ENCODE assay signal across 9 mouse cellular contexts in the genomic region with DNA sequence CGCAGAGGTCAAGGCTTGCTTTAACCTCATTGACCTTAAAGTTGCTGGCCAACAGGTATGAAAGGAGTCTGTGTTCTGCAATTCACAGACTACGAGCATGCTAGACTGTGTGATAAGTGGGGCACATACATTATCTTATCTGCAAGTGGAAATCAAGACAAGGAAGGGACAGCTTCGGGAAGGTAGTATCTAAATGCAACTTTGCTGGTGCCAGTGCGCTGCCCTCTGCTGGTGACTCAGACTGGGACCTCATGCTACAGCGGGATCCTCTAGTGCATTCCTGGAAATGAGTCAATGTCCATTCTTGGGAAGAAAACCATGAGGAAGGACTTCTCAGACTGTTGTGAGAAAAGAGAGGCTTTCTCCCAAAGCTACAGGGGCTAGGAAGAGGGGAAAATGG. TPM values are rescaled to one million over a fixed set of nuclear protein-coding genes. Genes with fewer than 3 reads are reported as not detected.
DNase-seq lines count a peak whose midpoint lies in the region; ATAC-seq lines count a peak whose summit lies in the region.
"Had no signal": no experiment of that assay in that cellular context is flagged by ENCODE, and none has a peak within 500 bp of the region (broad histone marks: within the 10 kb centered on the region; RNA-seq: fewer than 3 reads in every experiment).

No protein-coding gene starts in this region.

- no peak for ATAC-seq in hindbrain, embryonic 11.5 days (ENCODE audit: low FRiP score)
- ATAC-seq in hindbrain, embryonic 16.5 days = no peak
- no peak for ATAC-seq in embryonic facial prominence, embryonic 14.5 days (ENCODE audit: low read depth)
- no peak for ATAC-seq in limb, embryonic 11.5 days (ENCODE audit: insufficient number of reproducible peaks, low FRiP score, low TSS enrichment, low read depth)

- no peak overlapping the region for H3K4me2 ChIP-seq in hindbrain, embryonic 11.5 days (replicated peaks; ENCODE audit: low read depth, low read length)
- no peak overlapping the region for H3K4me2 ChIP-seq in hindbrain, embryonic 16.5 days (ENCODE audit: low read length)
- no peak overlapping the region for H3K4me2 ChIP-seq in embryonic facial prominence, embryonic 14.5 days (ENCODE audit: low read depth, low read length)
- no peak overlapping the region for H3K4me2 ChIP-seq in limb, embryonic 11.5 days (ENCODE audit: low read depth, severe bottlenecking)

- WGBS in hindbrain, embryonic 11.5 days = 54% methylated on average over 5 of the region's 5 CpGs
- WGBS in hindbrain, embryonic 16.5 days = 66% methylated on average over 5 of the region's 5 CpGs
- WGBS in embryonic facial prominence, embryonic 14.5 days = 65% methylated on average over 5 of the region's 5 CpGs
- WGBS in limb, embryonic 11.5 days = 64% methylated on average over 5 of the region's 5 CpGs

- DNase-seq in hindbrain, embryonic 11.5 days (ENCODE audit: low spot score) = peak; percentile 43
- DNase-seq in 416B (ENCODE audit: low read depth) (peak; percentile 69), adipocyte (ENCODE audit: low spot score) (peak; percentile 78)
- peak; percentile 23 for DNase-seq in embryonic facial prominence, embryonic 14.5 days (ENCODE audit: low spot score)
- peak; percentile 38 for DNase-seq in limb, embryonic 11.5 days (ENCODE audit: low spot score)
- peak; percentile 61 for DNase-seq in spleen, postnatal 36 days (ENCODE audit: low spot score in 2 of 2)
- no peak for DNase-seq in left cerebral cortex, postnatal 36 days (ENCODE audit: low spot score in 2 of 2)

- no peak overlapping the region for H3K27ac ChIP-seq in hindbrain, embryonic 11.5 days (ENCODE audit: low read depth, low read length)
- H3K27ac ChIP-seq in hindbrain, embryonic 16.5 days (ENCODE audit: low read depth, low read length) = no peak overlapping the region
- no peak overlapping the region for H3K27ac ChIP-seq in embryonic facial prominence, embryonic 14.5 days (replicated peaks; ENCODE audit: low read depth, low read length)
- H3K27ac ChIP-seq in limb, embryonic 11.5 days (replicated peaks; ENCODE audit: low read depth, low read length) = no peak overlapping the region

- no peaks in the 10 kb centered on the region for H3K36me3 ChIP-seq in hindbrain, embryonic 11.5 days (ENCODE audit: control insufficient read depth, insufficient read depth, low read length)
- H3K36me3 ChIP-seq in hindbrain, embryonic 16.5 days (ENCODE audit: control insufficient read depth, insufficient read depth, low read length) = no peaks in the 10 kb centered on the region
- H3K36me3 ChIP-seq in embryonic facial prominence, embryonic 14.5 days (ENCODE audit: control insufficient read depth, insufficient read depth, low read length) = no peaks in the 10 kb centered on the region
- no peaks in the 10 kb centered on the region for H3K36me3 ChIP-seq in limb, embryonic 11.5 days (ENCODE audit: control insufficient read depth, insufficient read depth, low read length)

- no peaks in the 10 kb centered on the region; the same call in 1 of the 2 replicates for H3K4me1 ChIP-seq in hindbrain, embryonic 11.5 days (replicated peaks; ENCODE audit: control insufficient read depth, insufficient read depth, low read length)
- peaks cover 7% of the 10 kb centered on the region for H3K4me1 ChIP-seq in hindbrain, embryonic 16.5 days (ENCODE audit: control insufficient read depth, insufficient read depth, low read depth, low read length)
- no peaks in the 10 kb centered on the region for H3K4me1 ChIP-seq in embryonic facial prominence, embryonic 14.5 days (ENCODE audit: control insufficient read depth, insufficient read depth, low read length)
- no peaks in the 10 kb centered on the region for H3K4me1 ChIP-seq in limb, embryonic 11.5 days (ENCODE audit: control insufficient read depth, insufficient read depth, low read length)

- H3K27me3 ChIP-seq in hindbrain, embryonic 11.5 days (ENCODE audit: control insufficient read depth, insufficient read depth, low read length) = no peaks in the 10 kb centered on the region
- H3K27me3 ChIP-seq in hindbrain, embryonic 16.5 days (replicated peaks; ENCODE audit: control insufficient read depth, insufficient read depth, low read length) = no peaks in the 10 kb centered on the region
- H3K27me3 ChIP-seq in embryonic facial prominence, embryonic 14.5 days (replicated peaks; ENCODE audit: control insufficient read depth, insufficient read depth, low read length) = no peaks in the 10 kb centered on the region
- H3K27me3 ChIP-seq in limb, embryonic 11.5 days (ENCODE audit: control insufficient read depth, insufficient read depth, low read length) = no peaks in the 10 kb centered on the region

- intact Hi-C loops in left cerebral cortex, postnatal 36 days (cut with DNase I) = no loop called here

- H3K9me3 ChIP-seq in hindbrain, embryonic 11.5 days (ENCODE audit: control insufficient read depth, low read length) = no peaks in the 10 kb centered on the region
- no peaks in the 10 kb centered on the region for H3K9me3 ChIP-seq in hindbrain, embryonic 16.5 days (ENCODE audit: control insufficient read depth, low read length)
- no peaks in the 10 kb centered on the region for H3K9me3 ChIP-seq in embryonic facial prominence, embryonic 14.5 days (ENCODE audit: control insufficient read depth, low read length)
- no peaks in the 10 kb centered on the region for H3K9me3 ChIP-seq in limb, embryonic 11.5 days (ENCODE audit: control insufficient read depth, low read length)

- no peak overlapping the region for H3K9ac ChIP-seq in hindbrain, embryonic 11.5 days (ENCODE audit: low read depth, low read length)
- H3K9ac ChIP-seq in hindbrain, embryonic 16.5 days (ENCODE audit: low read depth, low read length) = no peak overlapping the region
- H3K9ac ChIP-seq in embryonic facial prominence, embryonic 14.5 days (ENCODE audit: low read depth, low read length) = no peak overlapping the region
- no peak overlapping the region for H3K9ac ChIP-seq in limb, embryonic 11.5 days (ENCODE audit: low read length)

- no peak overlapping the region for H3K4me3 ChIP-seq in hindbrain, embryonic 11.5 days (ENCODE audit: low read depth, low read length)
- H3K4me3 ChIP-seq in hindbrain, embryonic 16.5 days (ENCODE audit: low read length) = no peak overlapping the region
- H3K4me3 ChIP-seq in embryonic facial prominence, embryonic 14.5 days (ENCODE audit: low read depth, low read length) = no peak overlapping the region
- H3K4me3 ChIP-seq in limb, embryonic 11.5 days (ENCODE audit: low read depth, low read length) = no peak overlapping the region

RNA-seq across cellular contexts. Expression of a gene that starts 11.4 kb away (rescaled TPM):
- polyA plus RNA-seq in hindbrain, embryonic 11.5 days (2014; fragmentation: Nextera tagmentation; extraction: Ambion mirVana) = 2.4 and 2.6 TPM in 2 replicates
- 2.4 and 2.6 TPM in 2 replicates for polyA plus RNA-seq in hindbrain, embryonic 16.5 days (2015; fragmentation: Nextera tagmentation; extraction: Ambion mirVana)
- polyA plus RNA-seq in embryonic facial prominence, embryonic 14.5 days (2014; fragmentation: Nextera tagmentation; extraction: Ambion mirVana) = 3.9 and 5.1 TPM in 2 replicates
- polyA plus RNA-seq in limb, embryonic 11.5 days (2014; fragmentation: Nextera tagmentation; extraction: Ambion mirVana) = 1.4 and 2.8 TPM in 2 replicates
- 1 to 10 TPM; 5.1 to 5.3 TPM for total RNA-seq in left cerebral cortex, postnatal 36 days (2021)

RNA-seq across cellular contexts. Expression of a gene that starts 16.7 kb away (rescaled TPM):
- 7.1 and 7.6 TPM in 2 replicates for polyA plus RNA-seq in hindbrain, embryonic 11.5 days (2014; fragmentation: Nextera tagmentation; extraction: Ambion mirVana)
- 3.7 and 3.9 TPM in 2 replicates for polyA plus RNA-seq in hindbrain, embryonic 16.5 days (2015; fragmentation: Nextera tagmentation; extraction: Ambion mirVana)
- polyA plus RNA-seq in embryonic facial prominence, embryonic 14.5 days (2014; fragmentation: Nextera tagmentation; extraction: Ambion mirVana) = 15.0 and 16.2 TPM in 2 replicates
- 8.1 and 9.8 TPM in 2 replicates for polyA plus RNA-seq in limb, embryonic 11.5 days (2014; fragmentation: Nextera tagmentation; extraction: Ambion mirVana)
- 1 to 10 TPM; 3.1 to 3.9 TPM for total RNA-seq in left cerebral cortex, postnatal 36 days (2021)

RNA-seq across cellular contexts. Expression of a gene that starts 29.4 kb away (rescaled TPM):
- not detected in 2 replicates for polyA plus RNA-seq in hindbrain, embryonic 11.5 days (2014; fragmentation: Nextera tagmentation; extraction: Ambion mirVana)
- 0.54 TPM in 1 of 2 replicates, not detected in the other for polyA plus RNA-seq in hindbrain, embryonic 16.5 days (2015; fragmentation: Nextera tagmentation; extraction: Ambion mirVana)
- polyA plus RNA-seq in embryonic facial prominence, embryonic 14.5 days (2014; fragmentation: Nextera tagmentation; extraction: Ambion mirVana) = 7.5 and 14.9 TPM in 2 replicates
- 0.60 TPM in 1 of 2 replicates, not detected in the other for polyA plus RNA-seq in limb, embryonic 11.5 days (2014; fragmentation: Nextera tagmentation; extraction: Ambion mirVana)
- total RNA-seq in left cerebral cortex, postnatal 36 days (2021) = 10 to 100 TPM; 70.8 to 84.6 TPM
- polyA plus RNA-seq: neural tube, embryonic 11.5 days had no signal

Comparison
In these comparisons a context has a peak if more than half of its experiments do, and no peak if none do; other contexts are left out.
1. DNase-seq: peak in hindbrain, embryonic 11.5 days (single experiment), 416B (single experiment), adipocyte (single experiment), embryonic facial prominence, embryonic 14.5 days (single experiment), limb, embryonic 11.5 days (single experiment) and spleen, postnatal 36 days (2 of 2); none in left cerebral cortex, postnatal 36 days (0 of 2).